Mouse (Mus musculus) hindbrain, embryonic 11.5 days (tissue): Measurements from ENCODE around the gene Cmtm5. TPM values are rescaled to one million over a fixed set of nuclear protein-coding genes. Genes with fewer than 3 reads are reported as not detected.
A peak's percentile ranks its signal among the peaks of the same experiment; 100 is the strongest.

ENCODE experiments used
- ATAC-seq: fragments of 200-750 bp; cut with Nextera tagmentation; 2 replicates; pipeline ENCODE4 v1.8.0; 2017; ENCODE audit warnings: mild to moderate bottlenecking, moderate TSS enrichment, moderate library complexity; ENCODE audit not compliant: low FRiP score
- DNase-seq: peaks from one replicate; pipeline ENCODE4 v3.0.0-alpha.2; 2015; ENCODE audit warnings: low spot score
- H3K27ac ChIP-seq: fragments of 300-500 bp; sonication (generic); 2 replicates; pipeline ENCODE4 v1.5.1; 2014; ENCODE audit warnings: mild to moderate bottlenecking, low read depth, low read length
- H3K27me3 ChIP-seq: fragments of 300-500 bp; sonication (generic); 2 replicates; pipeline ENCODE4 v1.6.1; 2014; ENCODE audit warnings: mild to moderate bottlenecking, low read length, moderate library complexity, mixed read lengths; ENCODE audit not compliant: control insufficient read depth, insufficient read depth
- H3K36me3 ChIP-seq: fragments of 300-500 bp; sonication (generic); 2 replicates; pipeline ENCODE4 v1.6.1; 2014; ENCODE audit warnings: mild to moderate bottlenecking, low read length, moderate library complexity, mixed read lengths; ENCODE audit not compliant: control insufficient read depth, insufficient read depth
- H3K4me1 ChIP-seq: fragments of 300-500 bp; sonication (generic); replicated peaks from 2 replicates; pipeline ENCODE4 v1.6.1; 2014; ENCODE audit warnings: low read length, mixed read lengths; ENCODE audit not compliant: control insufficient read depth, insufficient read depth
- H3K4me2 ChIP-seq: fragments of 300-500 bp; sonication (generic); replicated peaks from 2 replicates; pipeline ENCODE4 v1.6.1; 2014; ENCODE audit warnings: mild to moderate bottlenecking, low read depth, low read length
- H3K4me3 ChIP-seq: fragments of 300-500 bp; sonication (generic); 2 replicates; pipeline ENCODE4 v1.5.1; 2014; ENCODE audit warnings: low read depth, low read length
- H3K9ac ChIP-seq: fragments of 300-500 bp; sonication (generic); 2 replicates; pipeline ENCODE4 v1.6.1; 2014; ENCODE audit warnings: low read depth, low read length
- H3K9me3 ChIP-seq: fragments of 300-500 bp; sonication (generic); 2 replicates; pipeline ENCODE4 v1.6.1; 2016; ENCODE audit warnings: low read length; ENCODE audit not compliant: control insufficient read depth
- WGBS: fragments of 180-500 bp; shearing (Covaris S2); extraction: QIAGEN DNeasy Blood & Tissue Kit; methylation state at CpG from one replicate; pipeline ENCODE4 v1.1.7; 2014; 5-methylcytosine and 5-hydroxymethylcytosine counted together
- polyA plus RNA-seq: library from polyadenylated mRNA; unstranded; fragments of >200 nt; fragmentation: Nextera tagmentation; extraction: Ambion mirVana; gene quantifications from 2 replicates; pipeline ENCODE4 v1.2.1, GENCODE M21; 2014

Gene Cmtm5
- 1.8 and 4.1 TPM in 2 replicates for polyA plus RNA-seq

DNA sequence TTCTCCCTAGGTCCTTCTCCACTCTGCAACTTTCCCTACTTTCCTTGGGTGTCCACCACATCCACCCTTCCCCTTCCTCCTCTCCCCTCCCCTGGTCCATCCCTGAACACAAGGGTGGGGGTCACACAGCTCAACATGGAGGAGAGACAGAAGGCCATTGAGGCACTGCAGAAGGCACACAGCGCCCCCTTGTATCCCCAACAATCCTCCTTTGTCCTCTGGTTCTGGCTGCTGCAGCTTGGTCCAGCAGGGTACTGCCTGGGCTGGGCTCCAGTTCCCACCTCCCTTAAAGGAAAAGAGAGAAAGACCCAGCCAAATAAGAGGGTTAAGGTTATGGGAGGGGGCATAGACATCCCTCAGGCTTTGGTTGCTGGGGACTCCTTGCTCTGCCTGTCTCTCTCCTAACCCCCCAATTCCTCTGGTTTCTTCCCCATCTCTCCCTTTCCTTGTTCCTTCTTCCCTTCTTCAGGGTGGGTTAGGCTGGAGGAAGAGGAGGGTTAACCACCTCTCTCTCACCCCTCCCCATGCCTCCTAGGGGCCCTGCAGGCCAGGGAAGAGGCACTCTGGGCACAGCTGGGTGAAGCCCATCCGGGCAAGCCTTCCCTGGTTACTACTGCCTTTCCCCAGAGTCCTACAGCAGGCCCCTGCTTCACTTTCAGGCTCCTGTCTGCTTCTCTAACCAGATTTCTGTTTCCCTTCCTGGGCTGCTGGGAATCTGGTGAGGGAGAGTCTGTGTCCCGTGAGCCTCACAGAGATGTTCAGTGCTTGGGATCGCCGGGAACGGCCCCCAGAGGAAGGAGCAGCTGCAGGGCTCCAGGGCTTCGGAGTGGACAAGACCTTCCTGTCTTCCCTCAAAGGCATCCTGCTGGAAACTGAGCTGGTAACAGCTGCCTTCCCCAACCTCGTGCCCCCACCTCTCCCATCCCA, at the start of gene Cmtm5:
Cmtm5 (plus strand) TSS at position 358 of the 927 bp plus-strand sequence.
- Histone ChIP-seq H3K4me2 (no peak within 1 kb of the TSS), H3K27ac (no peak within 1 kb of the TSS), H3K9me3 (no peaks in the 10 kb centered on the region)

DNA sequence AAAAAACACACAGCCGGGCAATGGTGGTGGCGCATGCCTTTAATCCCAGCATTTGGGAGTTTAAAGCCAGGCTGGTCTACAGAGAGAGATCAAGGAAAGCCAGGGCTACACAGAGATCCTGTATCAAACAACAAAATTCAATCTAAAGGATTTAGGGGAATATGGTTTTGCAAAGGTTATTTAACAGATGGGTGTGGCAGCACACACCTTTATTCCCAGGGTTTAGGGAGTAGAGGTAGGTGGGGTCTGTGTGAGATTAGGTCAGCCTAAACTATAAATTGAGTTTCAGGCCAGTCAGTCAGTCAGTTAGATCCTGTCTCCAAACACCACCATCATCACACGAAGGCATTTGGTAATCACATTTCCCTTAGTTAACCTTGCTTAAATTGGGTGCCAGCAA, 43.9 kb upstream of the Cmtm5 start, which contains the start of gene Pabpn1:
Pabpn1 (plus strand) TSS at position 301 of the 400 bp plus-strand sequence.
- Histone ChIP-seq H3K36me3 (no peaks in the 10 kb centered on the region), H3K4me1 (no peaks in the 10 kb centered on the region; the same call in 1 of the 2 replicates), H3K4me3 (peak within 1 kb of the TSS; percentile 98), H3K27ac (peak within 1 kb of the TSS; percentile 43), H3K9me3 (no peaks in the 10 kb centered on the region), H3K4me2 (peak within 1 kb of the TSS; percentile 35), H3K27me3 (no peaks in the 10 kb centered on the region), H3K9ac (peak within 1 kb of the TSS; percentile 20; the same call in 1 of the 2 replicates)
- DNase-seq (no peak), ATAC-seq (no peak)
- 95% methylated on average over 3 of the region's 3 CpGs for WGBS

More for the DNA sequence above, at the start of gene Cmtm5:
- peaks cover 5% of the 10 kb centered on the region; the same call in 1 of the 2 replicates for H3K4me1 ChIP-seq
- 34% methylated on average over 8 of the region's 8 CpGs for WGBS
- DNase-seq, result peak; percentile 16
- no peaks in the 10 kb centered on the region for H3K27me3 ChIP-seq
- no peak within 1 kb of the TSS for H3K9ac ChIP-seq
- 0 out of 2 replicates have a peak, but pooled peaks have one; percentile 38 for ATAC-seq
- H3K4me3 ChIP-seq, result no peak within 1 kb of the TSS
- no peaks in the 10 kb centered on the region for H3K36me3 ChIP-seq

DNA sequence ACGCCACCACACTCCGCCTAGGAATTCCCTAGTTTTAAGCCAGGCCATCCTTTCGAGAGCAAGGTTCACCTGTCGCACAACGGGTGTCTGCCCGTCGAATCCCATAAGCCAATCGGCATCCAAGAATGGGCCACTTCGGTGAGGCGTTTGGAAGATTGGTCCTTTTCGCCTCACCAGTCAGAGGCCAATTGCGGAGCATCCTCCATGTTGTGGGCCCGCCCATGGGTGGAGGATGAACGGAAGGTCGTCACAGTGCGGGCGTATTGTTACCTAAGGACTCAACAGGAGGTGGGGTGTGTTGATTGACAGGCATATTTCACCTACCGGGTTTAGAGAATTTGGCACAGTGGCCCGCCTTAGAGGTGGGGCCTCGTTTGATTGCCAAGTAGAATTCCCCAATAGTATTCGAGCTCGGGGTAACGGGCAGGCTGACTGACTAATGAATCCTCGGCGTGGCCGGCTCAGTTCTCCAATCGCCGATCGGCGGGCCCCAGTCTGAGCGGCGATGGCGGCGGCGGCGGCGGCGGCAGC, 42.3 kb upstream of the Cmtm5 start:
- peak overlapping the region; percentile 95 for H3K27ac ChIP-seq
- peak; percentile 96 for DNase-seq
- peak; percentile 99 for ATAC-seq
- peak overlapping the region; percentile 35 for H3K4me2 ChIP-seq
- under 1% methylated on average over 38 of the region's 38 CpGs for WGBS
- H3K27me3 ChIP-seq, result no peaks in the 10 kb centered on the region
- H3K9ac ChIP-seq, result peak overlapping the region; percentile 99
- H3K36me3 ChIP-seq, result 0 out of 2 replicates have a peak, but pooled peaks cover 3% of the 10 kb centered on the region
- H3K4me1 ChIP-seq, result no peaks in the 10 kb centered on the region; the same call in 1 of the 2 replicates
- H3K9me3 ChIP-seq, result no peaks in the 10 kb centered on the region
- H3K4me3 ChIP-seq, result peak overlapping the region; percentile 98

DNA sequence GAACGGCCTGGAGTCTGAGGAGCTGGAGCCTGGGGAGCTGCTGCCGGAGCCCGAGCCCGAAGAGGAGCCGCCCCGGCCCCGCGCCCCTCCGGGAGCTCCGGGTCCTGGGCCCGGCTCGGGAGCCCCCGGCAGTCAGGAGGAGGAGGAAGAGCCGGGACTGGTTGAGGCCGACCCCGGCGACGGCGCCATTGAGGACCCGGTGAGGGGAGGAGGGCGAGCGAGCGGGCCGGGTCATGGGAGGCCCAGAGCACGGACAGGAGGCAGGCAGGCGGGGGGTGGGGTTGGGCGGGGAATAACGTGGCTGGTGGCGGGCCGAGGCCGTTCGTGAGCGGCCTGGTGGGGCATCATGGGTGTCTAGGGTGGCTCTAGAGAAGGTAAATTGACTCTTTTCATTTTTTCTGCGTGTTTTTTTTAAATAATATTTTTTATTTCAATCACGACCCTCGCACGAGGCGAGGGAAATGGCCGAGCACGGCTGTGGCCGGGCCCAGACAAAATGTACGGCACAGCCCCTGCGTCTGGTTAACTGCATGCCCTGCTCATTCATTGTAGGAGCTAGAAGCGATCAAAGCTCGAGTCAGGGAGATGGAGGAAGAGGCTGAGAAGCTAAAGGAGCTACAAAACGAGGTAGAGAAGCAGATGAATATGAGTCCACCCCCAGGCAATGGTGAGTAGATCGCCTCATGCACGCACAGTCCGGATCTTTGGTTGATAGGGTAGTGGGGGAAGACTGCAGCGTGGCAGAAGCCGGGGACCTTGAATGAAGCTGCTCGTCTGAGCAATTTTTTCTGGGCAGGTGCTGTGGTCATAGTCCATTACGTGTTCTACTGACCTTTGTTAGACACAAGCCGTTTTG, 41.5 kb upstream of the Cmtm5 start:
- H3K27me3 ChIP-seq, result no peaks in the 10 kb centered on the region
- DNase-seq (peak; percentile 66), ATAC-seq (peak; percentile 69)
- no peaks in the 10 kb centered on the region; the same call in 1 of the 2 replicates for H3K4me1 ChIP-seq
- peak overlapping the region; percentile 95 for H3K27ac ChIP-seq
- H3K4me3 ChIP-seq, result peak overlapping the region; percentile 98
- H3K36me3 ChIP-seq, result 0 out of 2 replicates have a peak, but pooled peaks cover 3% of the 10 kb centered on the region
- H3K9ac ChIP-seq, result peak overlapping the region; percentile 99
- peak overlapping the region; percentile 69 for H3K4me2 ChIP-seq
- WGBS, result under 1% methylated on average over 39 of the region's 54 CpGs
- no peaks in the 10 kb centered on the region for H3K9me3 ChIP-seq

DNA sequence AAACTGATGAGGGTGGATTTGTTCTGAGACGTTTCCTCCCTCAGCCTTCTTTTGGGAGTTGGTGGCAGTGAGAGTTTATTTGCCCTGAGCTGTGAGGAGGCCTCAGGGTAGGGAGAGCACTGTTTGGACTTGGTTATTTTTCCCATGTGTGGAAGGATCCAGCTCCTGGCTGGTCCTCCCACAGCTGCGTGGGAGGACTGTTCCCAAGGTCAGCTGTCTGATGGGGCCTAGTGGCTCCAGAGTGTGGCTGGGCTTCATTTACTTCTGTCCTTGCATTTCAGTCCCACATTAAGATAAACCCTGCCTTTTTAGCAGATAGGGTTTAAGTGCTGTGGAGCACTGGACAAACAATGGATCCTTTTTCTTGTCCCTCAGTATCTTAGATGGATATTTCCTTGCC, 38.6 kb upstream of the Cmtm5 start:
- no peak overlapping the region for H3K9ac ChIP-seq

DNA sequence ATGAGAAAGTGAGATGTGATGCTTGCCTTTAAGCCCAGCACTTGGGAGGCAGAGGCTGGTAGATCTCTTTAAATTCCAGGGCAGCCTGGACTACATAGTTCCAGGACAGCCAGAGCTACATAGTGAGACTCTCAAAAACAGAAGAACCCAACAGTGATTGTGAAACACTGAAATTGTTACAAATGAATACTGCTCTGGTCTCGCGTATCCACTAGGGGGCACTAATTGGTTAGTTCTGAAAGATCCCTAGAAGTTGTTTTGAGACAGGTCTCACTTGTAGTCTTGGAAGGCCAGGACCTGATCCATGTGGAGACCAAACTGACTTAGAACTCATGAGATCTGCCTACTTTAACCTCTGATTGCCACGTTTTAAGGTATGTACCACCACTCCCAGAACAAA, 35.7 kb upstream of the Cmtm5 start:
- no peak overlapping the region for H3K27ac ChIP-seq
- DNase-seq, result peak; percentile 86
- H3K4me3 ChIP-seq, result no peak overlapping the region
- H3K9ac ChIP-seq, result no peak overlapping the region
- H3K4me1 ChIP-seq, result no peaks in the 10 kb centered on the region; the same call in 1 of the 2 replicates
- H3K4me2 ChIP-seq, result no peak overlapping the region
- 0 out of 2 replicates have a peak, but pooled peaks cover 3% of the 10 kb centered on the region for H3K36me3 ChIP-seq
- ATAC-seq, result peak; percentile 50; the same call in 1 of the 2 replicates
- WGBS, result 0% methylated on average over 3 of the region's 3 CpGs
- no peaks in the 10 kb centered on the region for H3K9me3 ChIP-seq
- no peaks in the 10 kb centered on the region for H3K27me3 ChIP-seq

More for the DNA sequence above, 38.6 kb upstream of the Cmtm5 start:
- no peak overlapping the region for H3K27ac ChIP-seq
- DNase-seq, result no peak
- 0 out of 2 replicates have a peak, but pooled peaks cover 3% of the 10 kb centered on the region for H3K36me3 ChIP-seq
- no peaks in the 10 kb centered on the region for H3K27me3 ChIP-seq
- H3K4me2 ChIP-seq, result no peak overlapping the region
- H3K4me1 ChIP-seq, result no peaks in the 10 kb centered on the region; the same call in 1 of the 2 replicates
- WGBS, result 72% methylated on average over 2 of the region's 2 CpGs
- no peak for ATAC-seq
- H3K4me3 ChIP-seq, result no peak overlapping the region
- H3K9me3 ChIP-seq, result no peaks in the 10 kb centered on the region

DNA sequence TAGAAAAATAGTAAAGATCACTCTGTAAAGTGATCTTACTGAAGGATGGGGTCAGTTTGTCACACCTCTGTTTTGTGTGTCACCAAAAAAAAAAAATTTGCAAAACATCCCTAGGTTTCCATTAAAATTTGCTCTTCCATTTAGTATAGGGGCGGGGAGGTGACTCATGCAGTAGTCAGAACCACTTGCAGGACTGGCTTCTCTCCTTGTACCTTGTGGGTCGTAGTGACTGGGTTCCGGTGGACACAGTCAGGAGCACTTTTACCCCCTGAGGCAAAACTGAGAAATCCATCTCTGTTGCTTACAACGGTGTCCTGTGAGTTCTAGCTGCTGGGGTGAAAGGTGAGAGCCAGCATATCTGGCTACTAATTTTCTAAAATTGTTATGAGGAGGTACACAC, 32.4 kb upstream of the Cmtm5 start:
- no peak for ATAC-seq
- Histone ChIP-seq H3K9me3 (no peaks in the 10 kb centered on the region), H3K36me3 (peaks cover 2% of the 10 kb centered on the region; the same call in 1 of the 2 replicates), H3K27me3 (no peaks in the 10 kb centered on the region), H3K4me3 (no peak overlapping the region), H3K27ac (no peak overlapping the region), H3K4me1 (no peaks in the 10 kb centered on the region), H3K4me2 (no peak overlapping the region), H3K9ac (no peak overlapping the region)
- no peak for DNase-seq
- WGBS, result 91% methylated on average over 4 of the region's 4 CpGs

DNA sequence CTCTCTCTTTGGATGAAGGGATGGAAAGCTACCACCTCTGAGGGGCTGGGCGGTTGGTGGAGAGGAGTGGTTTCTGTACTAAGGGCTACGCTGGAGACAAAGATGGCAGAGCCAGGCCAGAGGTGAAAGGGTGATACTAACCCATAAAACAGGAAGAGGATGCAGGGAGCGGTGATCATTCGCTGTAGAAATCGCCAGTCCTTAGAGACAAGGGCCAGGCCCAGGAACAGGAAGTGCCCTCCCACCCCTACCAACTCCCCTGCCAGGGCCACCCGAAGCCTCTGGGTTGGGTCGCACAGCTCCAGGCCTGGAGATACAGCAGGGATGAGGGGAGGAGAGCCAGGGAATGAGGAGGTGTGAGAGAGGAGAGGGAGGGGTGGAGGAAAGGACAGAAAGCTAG, 27.4 kb upstream of the Cmtm5 start:
- Histone ChIP-seq H3K4me1 (no peaks in the 10 kb centered on the region), H3K9me3 (no peaks in the 10 kb centered on the region), H3K9ac (no peak overlapping the region), H3K4me2 (no peak overlapping the region), H3K27me3 (no peaks in the 10 kb centered on the region), H3K27ac (no peak overlapping the region), H3K4me3 (no peak overlapping the region), H3K36me3 (peaks cover 2% of the 10 kb centered on the region; the same call in 1 of the 2 replicates)
- ATAC-seq (no peak), DNase-seq (no peak)
- 85% methylated on average over 7 of the region's 7 CpGs for WGBS
